Mouse (Mus musculus): ENCODE data around the gene Shroom3. TPM values are rescaled to one million over a fixed set of nuclear protein-coding genes. Genes with fewer than 3 reads are reported as not detected.

Gene Shroom3
- polyA plus RNA-seq, 1 experiment from 2014 or later: 2.9 TPM

DNA sequence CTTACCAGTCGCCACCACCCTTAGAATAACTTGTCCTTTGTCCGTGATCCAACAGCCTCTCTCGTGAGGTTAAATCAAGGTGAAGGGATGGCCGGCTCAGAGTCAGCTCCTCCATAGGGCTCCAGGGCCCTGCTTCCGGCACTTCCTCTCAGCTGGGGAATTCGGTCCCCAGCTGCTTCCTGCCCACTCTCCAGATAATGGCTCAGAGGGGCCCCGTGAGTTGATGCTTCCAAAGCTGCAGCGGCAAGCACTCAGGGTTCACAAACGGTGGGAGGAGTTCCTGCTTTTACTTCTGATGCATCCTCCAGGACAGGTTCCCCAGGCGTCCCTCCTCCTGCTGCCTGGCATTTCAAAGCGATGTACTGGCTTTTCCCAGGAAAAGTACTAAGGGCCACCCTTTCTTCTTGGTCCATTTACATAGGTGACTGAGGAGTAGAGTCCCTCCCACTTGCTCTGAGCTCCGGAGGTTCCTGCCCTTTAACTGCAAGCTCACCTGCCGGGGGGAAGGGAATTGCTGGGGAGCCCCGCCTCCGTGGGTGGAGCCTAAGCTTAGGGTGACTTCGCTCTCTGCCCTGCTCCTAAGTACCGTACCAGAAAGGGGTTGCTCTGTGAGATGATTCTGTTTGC lies 241.7 kb downstream of the Shroom3 start:
- Histone ChIP-seq H3K4me1 (ENCODE audit: control insufficient read depth, insufficient read depth, low read length) (no peaks in the 10 kb centered on the region), H3K4me2 (ENCODE audit: low read depth, low read length) (peak overlapping the region; percentile 34), H3K9me3 (ENCODE audit: control insufficient read depth, low read length) (no peaks in the 10 kb centered on the region), H3K9ac (replicated peaks; ENCODE audit: low read depth, low read length) (peak overlapping the region; percentile 21; the same call in 1 of the 2 replicates), H3K4me3 (ENCODE audit: low read depth, low read length) (peak overlapping the region; percentile 7; the same call in 1 of the 2 replicates), H3K27ac (ENCODE audit: low read depth, low read length) (no peak overlapping the region), H3K36me3 (ENCODE audit: control insufficient read depth, insufficient read depth, low read length) (no peaks in the 10 kb centered on the region), H3K27me3 (ENCODE audit: control insufficient read depth, insufficient read depth, low read length) (no peaks in the 10 kb centered on the region)
- WGBS: 8% methylated on average over 17 of the region's 17 CpGs
- ATAC-seq (ENCODE audit: low read depth): peak; percentile 55; the same call in 1 of the 2 replicates

- Histone ChIP-seq H3K4me2 (ENCODE audit: low read depth, low read length) (no peak overlapping the region), H3K36me3 (ENCODE audit: control insufficient read depth, insufficient read depth, low read length) (no peaks in the 10 kb centered on the region), H3K27me3 (ENCODE audit: control insufficient read depth, insufficient read depth, low read length) (no peaks in the 10 kb centered on the region), H3K9me3 (ENCODE audit: control insufficient read depth, low read length) (no peaks in the 10 kb centered on the region), H3K27ac (ENCODE audit: low read depth, low read length) (no peak overlapping the region), H3K9ac (replicated peaks; ENCODE audit: low read depth, low read length) (no peak overlapping the region), H3K4me3 (ENCODE audit: low read depth, low read length) (no peak overlapping the region), H3K4me1 (ENCODE audit: control insufficient read depth, insufficient read depth, low read length) (no peaks in the 10 kb centered on the region)
- ATAC-seq (ENCODE audit: low read depth): no peak
- 85% methylated on average over 10 of the region's 10 CpGs for WGBS
Measured at GRCm38 (mm10) chr5:92927667-92928066, 244.4 kb downstream of the Shroom3 start.

DNA sequence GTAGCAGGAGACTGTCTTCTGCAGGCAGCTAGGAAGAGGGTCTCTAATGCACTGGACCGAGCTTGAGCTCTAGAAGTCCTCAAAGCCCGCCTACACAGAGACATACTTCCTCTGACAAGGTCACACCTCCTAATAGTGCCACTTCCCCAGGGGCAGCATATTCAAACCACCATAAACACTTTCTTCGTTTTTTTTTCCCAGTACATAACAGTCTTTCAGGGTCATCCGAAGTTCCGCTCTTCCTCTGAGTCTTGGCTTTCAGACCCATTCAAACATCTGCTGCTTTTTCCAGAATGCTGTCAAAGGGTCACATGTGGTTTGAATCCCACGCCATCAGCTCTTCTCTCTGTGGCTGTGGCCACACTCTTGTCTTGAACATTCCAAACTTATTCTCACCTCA lies 247.3 kb downstream of the Shroom3 start:
- 80% methylated on average over 6 of the region's 6 CpGs for WGBS

DNA sequence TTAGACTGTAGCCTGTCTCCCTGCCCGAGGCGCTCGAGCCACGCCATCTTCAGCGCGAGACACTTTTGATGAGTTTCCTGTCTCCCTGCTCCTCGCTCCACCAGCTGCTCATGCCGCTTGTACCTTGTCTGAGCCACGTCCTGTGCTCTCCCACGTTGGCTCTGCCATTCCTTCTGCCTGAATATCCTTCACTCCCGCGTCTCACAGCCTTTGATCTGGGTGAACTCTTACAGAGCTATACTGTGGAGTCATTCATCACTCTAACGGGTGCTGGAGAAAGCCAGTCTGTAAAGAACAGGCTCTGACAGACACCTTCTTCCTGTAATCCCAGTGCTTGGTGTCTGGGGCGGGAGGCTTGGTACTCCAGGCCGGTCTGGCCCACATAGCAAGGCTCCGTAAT lies 248.1 kb downstream of the Shroom3 start:
- no peaks in the 10 kb centered on the region for H3K4me1 ChIP-seq (ENCODE audit: control insufficient read depth, insufficient read depth, low read length)
- H3K27me3 ChIP-seq (ENCODE audit: control insufficient read depth, insufficient read depth, low read length): no peaks in the 10 kb centered on the region
- WGBS: 45% methylated on average over 16 of the region's 16 CpGs
- no peak overlapping the region for H3K4me2 ChIP-seq (ENCODE audit: low read depth, low read length)
- H3K36me3 ChIP-seq (ENCODE audit: control insufficient read depth, insufficient read depth, low read length): no peaks in the 10 kb centered on the region
- H3K9me3 ChIP-seq (ENCODE audit: control insufficient read depth, low read length): no peaks in the 10 kb centered on the region
- no peak overlapping the region for H3K9ac ChIP-seq (replicated peaks; ENCODE audit: low read depth, low read length)
- ATAC-seq (ENCODE audit: low read depth): no peak
- no peak overlapping the region for H3K4me3 ChIP-seq (ENCODE audit: low read depth, low read length)
- no peak overlapping the region for H3K27ac ChIP-seq (ENCODE audit: low read depth, low read length)

More for the DNA sequence above, 247.3 kb downstream of the Shroom3 start:
- H3K27me3 ChIP-seq (ENCODE audit: control insufficient read depth, insufficient read depth, low read length): no peaks in the 10 kb centered on the region
- no peak overlapping the region for H3K4me2 ChIP-seq (ENCODE audit: low read depth, low read length)
- H3K4me1 ChIP-seq (ENCODE audit: control insufficient read depth, insufficient read depth, low read length): no peaks in the 10 kb centered on the region
- no peak overlapping the region for H3K4me3 ChIP-seq (ENCODE audit: low read depth, low read length)
- no peaks in the 10 kb centered on the region for H3K36me3 ChIP-seq (ENCODE audit: control insufficient read depth, insufficient read depth, low read length)
- H3K9ac ChIP-seq (replicated peaks; ENCODE audit: low read depth, low read length): no peak overlapping the region
- H3K9me3 ChIP-seq (ENCODE audit: control insufficient read depth, low read length): no peaks in the 10 kb centered on the region
- ATAC-seq (ENCODE audit: low read depth): no peak
- H3K27ac ChIP-seq (ENCODE audit: low read depth, low read length): no peak overlapping the region

- H3K27ac ChIP-seq (ENCODE audit: low read depth, low read length): no peak overlapping the region
- H3K9me3 ChIP-seq (ENCODE audit: control insufficient read depth, low read length): no peaks in the 10 kb centered on the region
- no peak for ATAC-seq (ENCODE audit: low read depth)
- no peak overlapping the region for H3K4me2 ChIP-seq (ENCODE audit: low read depth, low read length)
- H3K4me3 ChIP-seq (ENCODE audit: low read depth, low read length): no peak overlapping the region
- H3K36me3 ChIP-seq (ENCODE audit: control insufficient read depth, insufficient read depth, low read length): no peaks in the 10 kb centered on the region
- no peaks in the 10 kb centered on the region for H3K27me3 ChIP-seq (ENCODE audit: control insufficient read depth, insufficient read depth, low read length)
- no peak overlapping the region for H3K9ac ChIP-seq (replicated peaks; ENCODE audit: low read depth, low read length)
- 70% methylated on average over 10 of the region's 10 CpGs for WGBS
- H3K4me1 ChIP-seq (ENCODE audit: control insufficient read depth, insufficient read depth, low read length): no peaks in the 10 kb centered on the region
Measured at GRCm38 (mm10) chr5:92933010-92933409, 249.8 kb downstream of the Shroom3 start.

DNA sequence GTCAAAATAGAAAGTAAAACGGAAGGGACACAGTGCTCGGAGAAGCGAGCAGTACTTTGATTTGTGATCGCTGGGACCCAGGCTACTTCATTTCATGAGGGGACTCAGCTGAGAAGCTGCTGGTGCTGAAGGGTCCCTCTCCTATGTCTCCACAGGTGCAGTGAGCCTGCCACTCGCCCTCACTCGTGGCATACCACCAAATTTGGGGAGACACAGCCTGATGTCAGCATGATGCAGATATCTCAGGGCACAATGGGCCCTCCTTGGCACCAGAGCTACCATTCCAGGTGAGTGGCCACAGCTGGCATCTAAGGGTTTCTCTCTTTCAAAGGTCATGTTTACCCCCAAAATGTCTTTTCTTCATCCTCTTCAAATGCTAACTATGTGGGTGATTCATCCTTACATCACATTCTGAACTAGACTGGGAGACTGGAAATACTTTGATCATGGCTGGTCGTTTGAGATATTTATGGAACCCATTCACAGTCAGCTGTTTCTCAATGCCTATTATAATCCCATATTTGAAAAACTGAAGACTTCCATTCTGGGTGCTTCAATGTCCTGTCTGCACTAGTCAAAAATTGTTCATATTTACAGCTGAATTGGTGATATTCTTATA lies 250.5 kb downstream of the Shroom3 start:
- H3K27ac ChIP-seq (ENCODE audit: low read depth, low read length): no peak overlapping the region
- WGBS: 86% methylated on average over 7 of the region's 7 CpGs

GRCm38 (mm10) chr5:92934269-92934939 lies 251.2 kb downstream of the Shroom3 start:
- Histone ChIP-seq H3K4me2 (ENCODE audit: low read depth, low read length) (no peak overlapping the region), H3K27me3 (ENCODE audit: control insufficient read depth, insufficient read depth, low read length) (no peaks in the 10 kb centered on the region), H3K9ac (replicated peaks; ENCODE audit: low read depth, low read length) (no peak overlapping the region), H3K9me3 (ENCODE audit: control insufficient read depth, low read length) (no peaks in the 10 kb centered on the region), H3K4me3 (ENCODE audit: low read depth, low read length) (no peak overlapping the region), H3K4me1 (ENCODE audit: control insufficient read depth, insufficient read depth, low read length) (no peaks in the 10 kb centered on the region), H3K27ac (ENCODE audit: low read depth, low read length) (no peak overlapping the region), H3K36me3 (ENCODE audit: control insufficient read depth, insufficient read depth, low read length) (no peaks in the 10 kb centered on the region)
- WGBS: 86% methylated on average over 7 of the region's 7 CpGs
- ATAC-seq (ENCODE audit: low read depth): no peak

More for the DNA sequence above, 250.5 kb downstream of the Shroom3 start:
- Histone ChIP-seq H3K4me2 (ENCODE audit: low read depth, low read length) (no peak overlapping the region), H3K4me3 (ENCODE audit: low read depth, low read length) (no peak overlapping the region), H3K27me3 (ENCODE audit: control insufficient read depth, insufficient read depth, low read length) (no peaks in the 10 kb centered on the region), H3K9ac (replicated peaks; ENCODE audit: low read depth, low read length) (no peak overlapping the region), H3K9me3 (ENCODE audit: control insufficient read depth, low read length) (no peaks in the 10 kb centered on the region), H3K36me3 (ENCODE audit: control insufficient read depth, insufficient read depth, low read length) (no peaks in the 10 kb centered on the region), H3K4me1 (ENCODE audit: control insufficient read depth, insufficient read depth, low read length) (no peaks in the 10 kb centered on the region)
- ATAC-seq (ENCODE audit: low read depth): no peak

- Histone ChIP-seq H3K4me2 (ENCODE audit: low read depth, low read length) (no peak overlapping the region), H3K27ac (ENCODE audit: low read depth, low read length) (no peak overlapping the region), H3K36me3 (ENCODE audit: control insufficient read depth, insufficient read depth, low read length) (peaks cover 4% of the 10 kb centered on the region), H3K27me3 (ENCODE audit: control insufficient read depth, insufficient read depth, low read length) (no peaks in the 10 kb centered on the region), H3K9me3 (ENCODE audit: control insufficient read depth, low read length) (no peaks in the 10 kb centered on the region), H3K4me1 (ENCODE audit: control insufficient read depth, insufficient read depth, low read length) (no peaks in the 10 kb centered on the region), H3K4me3 (ENCODE audit: low read depth, low read length) (no peak overlapping the region), H3K9ac (replicated peaks; ENCODE audit: low read depth, low read length) (no peak overlapping the region)
- 78% methylated on average over 8 of the region's 8 CpGs for WGBS
- ATAC-seq (ENCODE audit: low read depth): no peak
Measured at GRCm38 (mm10) chr5:92935883-92936282, 252.6 kb downstream of the Shroom3 start.

DNA sequence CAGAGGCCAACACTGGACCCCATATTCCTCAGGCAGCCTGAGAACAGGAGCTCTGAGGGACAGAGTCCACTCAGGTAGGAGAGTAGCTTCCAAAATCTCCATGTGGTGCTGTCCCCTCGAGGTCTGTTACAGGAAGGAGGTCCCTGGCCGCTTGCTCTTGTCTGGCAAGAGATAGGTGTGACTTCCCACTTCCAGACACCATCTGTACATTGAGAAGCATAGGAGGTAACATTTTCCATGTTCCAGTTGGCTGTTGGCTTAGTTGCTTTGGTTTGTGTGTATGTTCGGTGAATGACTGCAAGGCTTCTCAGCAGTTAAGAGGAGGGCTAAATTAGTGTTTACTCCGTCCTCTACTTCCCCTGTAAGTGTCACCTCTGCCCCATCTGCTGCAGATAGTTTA lies 254.5 kb downstream of the Shroom3 start:
- no peak overlapping the region for H3K4me2 ChIP-seq (ENCODE audit: low read depth, low read length)
- WGBS: 87% methylated on average over 4 of the region's 4 CpGs
- ATAC-seq (ENCODE audit: low read depth): no peak

More for the DNA sequence above, 254.5 kb downstream of the Shroom3 start:
- H3K4me1 ChIP-seq (ENCODE audit: control insufficient read depth, insufficient read depth, low read length): no peaks in the 10 kb centered on the region
- H3K27me3 ChIP-seq (ENCODE audit: control insufficient read depth, insufficient read depth, low read length): no peaks in the 10 kb centered on the region
- H3K4me3 ChIP-seq (ENCODE audit: low read depth, low read length): no peak overlapping the region
- no peak overlapping the region for H3K9ac ChIP-seq (replicated peaks; ENCODE audit: low read depth, low read length)
- peaks cover 9% of the 10 kb centered on the region; the same call in 1 of the 2 replicates for H3K9me3 ChIP-seq (ENCODE audit: control insufficient read depth, low read length)
- H3K27ac ChIP-seq (ENCODE audit: low read depth, low read length): no peak overlapping the region
- peaks cover 19% of the 10 kb centered on the region for H3K36me3 ChIP-seq (ENCODE audit: control insufficient read depth, insufficient read depth, low read length)
